Mouse (Mus musculus) embryonic facial prominence, embryonic 13.5 days (tissue): ENCODE measurements at regions not wholly inside any gene's neighbourhood (a gene's known extent, or its start where the extent isn't known, plus 50 kb on each side); places are given as distances from the start of the nearest gene placed in this dataset.

Source experiments
- ATAC-seq: fragments of 200-750 bp; cut with Nextera tagmentation; 2 replicates; pipeline ENCODE4 v1.8.0; 2017; ENCODE audit warnings: low read depth; ENCODE audit not compliant: insufficient number of reproducible peaks, insufficient read depth, low FRiP score, low TSS enrichment
- H3K27ac ChIP-seq: fragments of 300-500 bp; sonication (generic); 2 replicates; pipeline ENCODE4 v1.5.1; 2015; ENCODE audit warnings: moderate library complexity, mild to moderate bottlenecking, inconsistent platforms
- H3K27me3 ChIP-seq: fragments of 300-500 bp; sonication (generic); 2 replicates; pipeline ENCODE4 v1.6.1; 2015; ENCODE audit warnings: mild to moderate bottlenecking, inconsistent platforms
- H3K36me3 ChIP-seq: fragments of 300-500 bp; sonication (generic); 2 replicates; pipeline ENCODE4 v1.6.1; 2015; ENCODE audit warnings: mild to moderate bottlenecking, inconsistent platforms
- H3K4me1 ChIP-seq: fragments of 300-500 bp; sonication (generic); 2 replicates; pipeline ENCODE4 v1.6.1; 2015; ENCODE audit warnings: inconsistent platforms
- H3K4me2 ChIP-seq: fragments of 300-500 bp; sonication (generic); 2 replicates; pipeline ENCODE4 v1.6.1; 2015; ENCODE audit warnings: moderate library complexity, mild to moderate bottlenecking, inconsistent platforms
- H3K4me3 ChIP-seq: fragments of 300-500 bp; sonication (generic); 2 replicates; pipeline ENCODE4 v1.5.1; 2015; ENCODE audit warnings: mild to moderate bottlenecking, inconsistent platforms
- H3K9ac ChIP-seq: fragments of 300-500 bp; sonication (generic); 2 replicates; pipeline ENCODE4 v1.6.1; 2015; ENCODE audit warnings: mild to moderate bottlenecking, inconsistent platforms
- H3K9me3 ChIP-seq: fragments of 300-500 bp; sonication (generic); 2 replicates; pipeline ENCODE4 v1.6.1; 2016; ENCODE audit warnings: inconsistent platforms
- WGBS: fragments of 180-500 bp; shearing (Covaris S2); methylation state at CpG from one replicate; pipeline ENCODE4 v1.1.7; 2015; ENCODE audit warnings: mixed read lengths; 5-methylcytosine and 5-hydroxymethylcytosine counted together

- Histone ChIP-seq H3K4me1 (no peaks in the 10 kb centered on the region), H3K27ac (no peak overlapping the region), H3K9ac (no peak overlapping the region), H3K27me3 (no peaks in the 10 kb centered on the region), H3K9me3 (no peaks in the 10 kb centered on the region), H3K4me2 (no peak overlapping the region), H3K4me3 (no peak overlapping the region), H3K36me3 (no peaks in the 10 kb centered on the region)
- no peak for ATAC-seq
- WGBS: 89% methylated on average over 4 of the region's 4 CpGs
Measured at GRCm38 (mm10) chr7:77338630-77339029, 1108.9 kb downstream of the Agbl1 start.
